Mouse (Mus musculus): ENCODE results near the gene Il25.

DNA sequence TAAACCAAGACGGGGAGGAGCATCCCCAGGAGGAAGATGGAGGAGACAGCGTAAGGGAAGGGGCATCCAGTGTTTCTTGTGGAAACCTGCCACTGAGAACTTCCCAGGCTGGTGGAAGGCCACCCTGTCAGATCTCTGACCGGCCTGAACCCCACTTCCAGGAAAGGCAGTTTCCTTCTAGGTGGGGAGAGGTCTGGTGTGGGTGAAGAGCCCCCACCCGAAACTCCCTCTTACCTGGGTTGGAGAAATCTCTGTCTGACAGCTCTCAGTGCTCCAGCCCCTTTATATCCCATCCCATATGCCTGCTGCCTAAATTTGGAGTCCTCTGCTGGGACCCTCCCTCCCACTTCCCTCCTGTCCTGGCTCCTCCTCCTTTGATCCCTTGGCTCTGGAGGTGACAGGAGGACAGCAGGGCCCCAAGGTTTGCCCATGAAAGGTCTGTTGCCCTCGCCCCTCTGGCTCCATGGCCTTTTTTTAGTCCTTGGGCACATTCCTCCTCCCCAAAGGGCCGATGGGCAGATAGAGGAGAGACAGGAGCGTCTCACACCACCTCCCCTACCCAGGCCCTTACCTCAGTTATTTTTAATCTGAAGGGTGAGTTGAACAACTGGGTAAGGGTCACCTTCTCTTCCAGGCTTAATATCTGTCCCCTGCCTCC, 34.0 kb downstream of the Il25 start, which contains the start of gene Myh6:
- TF ChIP-seq CTCF (IDR thresholded peaks at IDR 0.05; ENCODE audit: borderline replicate concordance, extremely low read depth, insufficient read depth, insufficient read length) (no peak), POLR2A (IDR thresholded peaks at IDR 0.05; ENCODE audit: borderline replicate concordance, extremely low read depth, insufficient read depth, insufficient read length, poor library complexity, severe bottlenecking) (no peak)
